Mouse (Mus musculus) brain, embryonic 14.5 days (tissue): ENCODE results near the gene Wdr43.

ENCODE experiments used
- CTCF ChIP-seq: fragments of 200-500 bp; IDR thresholded peaks from 2 replicates; pipeline ENCODE4 v1.5.1; 2012; ENCODE audit warnings: inconsistent platforms, mild to moderate bottlenecking, moderate library complexity, borderline replicate concordance; ENCODE audit not compliant: insufficient read depth, insufficient read length; ENCODE audit errors: extremely low read depth
- POLR2A ChIP-seq: fragments of 200-500 bp; IDR thresholded peaks from 2 replicates; pipeline ENCODE4 v1.6.1; 2012; ENCODE audit warnings: mild to moderate bottlenecking, inconsistent platforms, borderline replicate concordance; ENCODE audit not compliant: poor library complexity, insufficient read depth, insufficient read length, severe bottlenecking; ENCODE audit errors: extremely low read depth

DNA sequence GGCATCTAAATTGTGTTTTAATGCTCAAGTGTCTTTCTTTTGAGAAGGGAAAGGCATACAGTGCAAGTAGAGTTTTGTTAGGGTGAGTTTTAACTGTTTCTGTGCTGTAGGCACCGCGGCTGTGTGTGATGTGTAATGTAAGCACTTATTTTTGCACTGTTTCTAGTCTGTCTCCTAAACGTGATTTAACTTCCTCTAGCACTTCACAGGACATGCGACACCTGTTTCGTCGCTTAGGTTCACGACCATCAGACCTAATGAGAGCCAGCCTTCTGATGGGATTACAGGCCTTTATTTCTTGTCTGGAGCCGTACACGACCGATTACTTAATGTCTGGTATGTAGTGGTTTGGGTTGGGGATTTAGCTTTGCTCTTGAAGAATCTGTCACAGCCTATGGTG lies 16.1 kb downstream of the Wdr43 start:
- TF ChIP-seq CTCF: no peak
- no peak for TF ChIP-seq POLR2A
